Mouse (Mus musculus) cortical plate, adult 2 months (tissue): ENCODE measurements at regions not wholly inside any gene's neighbourhood (a gene's known extent, or its start where the extent isn't known, plus 50 kb on each side); places are given as distances from the start of the nearest gene placed in this dataset.

ENCODE experiments used
- CTCF ChIP-seq: fragments of 200-500 bp; IDR thresholded peaks from 2 replicates; pipeline ENCODE4 v1.5.1; 2011; ENCODE audit warnings: mild to moderate bottlenecking, control low read depth, low read length; ENCODE audit not compliant: insufficient read depth; ENCODE audit errors: extremely low read depth
- POLR2A ChIP-seq: fragments of 200-500 bp; IDR thresholded peaks from 2 replicates; pipeline ENCODE4 v1.6.1; 2011; ENCODE audit warnings: mild to moderate bottlenecking, low read length, control low read depth; ENCODE audit not compliant: insufficient read depth; ENCODE audit errors: extremely low read depth

- TF ChIP-seq CTCF = no peak
- no peak for TF ChIP-seq POLR2A
These were observed 1177.7 kb downstream of the 9330182O14Rik start for GRCm38 (mm10) chr15:41311728-41312320.
